Mouse (Mus musculus): ENCODE data around the gene Ankrd53.

Gene Ankrd53

DNA sequence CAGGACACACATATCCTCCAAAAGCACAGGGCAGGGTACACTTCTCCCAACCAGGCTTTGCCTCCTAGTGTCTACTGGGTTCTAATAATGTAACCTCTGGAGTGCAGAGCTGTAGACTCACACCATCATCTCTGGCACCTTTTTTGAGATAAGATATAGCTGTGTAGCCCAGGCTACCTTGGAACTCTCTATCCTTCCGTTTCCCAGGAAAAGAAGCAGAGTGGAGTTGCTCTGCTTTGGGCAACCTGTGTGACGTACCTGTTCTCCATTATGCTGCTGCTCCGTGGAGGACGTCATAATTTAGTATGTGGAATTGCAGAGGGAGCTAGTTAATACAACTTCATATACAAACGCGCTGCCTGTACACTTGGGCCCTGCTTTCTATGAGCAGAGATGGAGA, at the start of gene Ankrd53:
Gene Ankrd53 (plus strand): TSS at position 301 of the 400 bp plus-strand sequence.
- no peak for DNase-seq (ENCODE audit: low spot score)

DNA sequence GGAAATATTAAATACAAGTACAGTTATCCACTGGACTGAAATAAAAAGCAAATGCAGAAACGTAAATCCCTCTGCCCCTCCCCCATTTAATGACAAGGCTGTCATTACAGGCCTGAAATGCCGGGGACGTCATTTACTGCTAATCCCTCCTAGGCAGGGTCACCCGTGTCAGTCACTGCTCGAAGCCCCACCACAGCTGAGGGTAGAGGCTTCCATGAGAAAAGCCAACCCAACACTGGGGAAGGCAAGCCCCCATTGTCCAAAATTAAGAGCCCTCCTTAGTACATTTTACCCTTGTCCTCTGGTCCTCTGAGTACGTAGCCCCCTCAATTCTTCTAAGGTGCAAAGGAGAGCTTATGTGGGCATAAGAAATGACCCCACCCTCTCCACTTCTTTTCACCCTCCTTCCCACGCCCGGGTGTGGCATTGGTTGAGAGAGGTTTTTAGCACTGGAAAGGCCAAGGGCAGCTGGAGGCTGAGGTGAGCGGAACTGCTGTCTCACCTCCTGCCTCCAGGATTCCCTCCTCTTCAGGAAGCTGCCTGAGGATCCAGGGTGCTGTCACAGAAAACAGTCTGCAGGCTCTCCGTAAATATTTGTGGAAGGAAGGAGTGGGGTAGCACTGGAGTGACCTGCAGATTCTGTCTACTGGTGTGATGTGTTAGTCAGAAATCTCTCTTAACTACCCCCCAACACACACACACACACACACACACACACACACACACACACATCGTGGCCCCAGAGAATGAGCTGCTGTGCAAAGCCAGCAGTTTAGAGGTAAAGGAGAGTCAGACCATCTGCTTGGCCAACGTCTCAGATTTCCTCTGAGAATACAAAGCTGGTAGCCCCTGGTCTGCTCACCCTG, 48.9 kb upstream of the Ankrd53 start:
- no peak for DNase-seq (ENCODE audit: low spot score)

DNA sequence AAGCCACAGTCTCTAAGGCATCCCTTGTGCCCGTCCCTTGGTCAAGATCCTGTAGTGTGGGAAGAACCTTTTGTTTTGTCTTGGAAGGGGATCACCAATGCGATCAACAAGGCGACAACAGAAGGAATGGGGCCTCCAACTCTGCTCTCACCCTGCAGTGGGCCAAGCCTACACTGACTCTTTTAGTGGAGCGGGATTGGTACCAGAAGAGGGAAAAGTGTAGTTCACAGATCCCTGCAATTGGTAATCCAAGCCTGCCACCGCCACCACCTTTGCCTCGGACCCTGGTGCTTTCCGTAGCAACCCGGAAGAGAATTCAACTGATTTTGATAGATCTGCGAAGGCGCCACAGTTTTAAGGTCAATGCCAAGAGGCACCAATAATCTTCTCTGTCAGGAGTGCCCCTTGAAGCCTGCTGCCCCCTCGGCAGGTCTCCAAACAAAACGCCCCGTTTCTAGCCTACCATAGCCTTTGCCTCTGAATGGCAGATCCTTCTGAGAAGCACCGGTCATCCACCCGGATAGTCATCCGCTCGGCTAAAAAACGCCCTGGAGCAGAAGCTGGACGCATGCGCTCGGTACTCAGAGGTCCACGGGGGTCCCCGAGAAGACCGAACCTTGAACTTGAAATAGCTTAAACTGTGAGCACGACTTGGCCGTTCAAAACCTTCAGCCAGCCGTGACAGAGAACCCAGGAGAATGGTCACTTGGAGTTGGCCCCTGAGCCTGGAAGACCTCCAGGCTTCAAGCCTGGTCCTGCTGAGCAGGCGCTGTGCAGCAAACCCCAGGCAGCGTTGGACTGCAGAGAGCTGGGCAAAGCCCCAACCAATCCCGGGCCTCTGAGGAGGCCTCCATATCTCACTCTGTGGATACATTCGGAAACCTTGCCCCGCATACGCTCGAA, 48.0 kb upstream of the Ankrd53 start:
- DNase-seq (ENCODE audit: low spot score): no peak

DNA sequence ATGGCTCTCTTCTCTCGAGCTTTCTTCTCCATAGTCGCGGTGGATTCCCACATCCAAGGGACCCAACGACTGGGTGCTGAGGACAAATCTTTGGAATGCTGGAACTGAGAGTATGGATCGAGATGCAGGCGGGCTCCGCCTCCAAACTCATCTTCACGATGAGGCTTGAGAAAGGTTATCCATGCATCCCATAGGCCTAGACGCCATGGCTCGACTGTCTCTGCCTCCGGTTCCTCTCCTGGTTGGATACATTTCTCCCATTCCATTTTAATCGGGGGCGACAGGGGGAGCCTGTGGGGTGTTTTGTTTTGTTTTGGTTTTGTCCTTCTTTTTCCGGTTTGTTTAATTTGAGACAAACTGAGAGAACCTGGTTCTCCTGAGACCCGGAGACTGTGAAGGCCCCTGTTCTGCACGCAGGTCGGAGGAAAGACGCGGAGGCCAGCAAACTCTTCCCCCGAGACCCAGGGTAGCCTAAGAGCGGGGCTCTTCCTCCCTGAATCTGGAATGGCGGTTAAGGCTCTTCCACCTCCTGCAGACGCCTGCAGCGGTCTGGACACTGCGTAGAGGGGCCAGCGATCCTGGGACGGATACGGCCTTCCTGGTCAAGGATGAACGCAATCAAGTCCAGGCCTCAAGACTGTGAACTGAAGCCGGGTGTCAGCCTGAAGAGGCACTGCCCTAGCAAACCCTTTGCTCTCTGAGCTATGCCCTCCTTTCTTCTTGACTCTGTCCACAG, 46.8 kb upstream of the Ankrd53 start:
- DNase-seq (ENCODE audit: low spot score): no peak

DNA sequence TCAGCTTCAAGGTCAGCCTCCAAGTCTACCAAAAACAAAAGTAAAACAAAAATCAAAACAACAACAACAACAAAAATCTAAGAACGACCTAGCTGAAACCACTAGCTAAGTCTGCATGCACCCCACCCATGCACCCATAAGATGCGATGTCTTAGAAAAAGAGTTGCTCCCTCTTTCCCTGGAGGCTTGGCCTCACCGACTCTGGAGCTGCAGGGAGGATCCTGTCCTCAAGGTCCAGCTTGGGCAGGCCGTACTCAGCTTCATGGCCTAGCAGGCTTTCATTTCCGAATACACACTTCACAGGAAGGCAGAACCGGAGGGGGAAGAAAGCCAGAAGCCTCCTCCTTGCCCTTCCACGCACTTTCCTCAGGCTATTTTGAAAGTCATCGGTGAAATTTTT, 45.4 kb upstream of the Ankrd53 start:
- no peak for DNase-seq (ENCODE audit: low spot score)

DNA sequence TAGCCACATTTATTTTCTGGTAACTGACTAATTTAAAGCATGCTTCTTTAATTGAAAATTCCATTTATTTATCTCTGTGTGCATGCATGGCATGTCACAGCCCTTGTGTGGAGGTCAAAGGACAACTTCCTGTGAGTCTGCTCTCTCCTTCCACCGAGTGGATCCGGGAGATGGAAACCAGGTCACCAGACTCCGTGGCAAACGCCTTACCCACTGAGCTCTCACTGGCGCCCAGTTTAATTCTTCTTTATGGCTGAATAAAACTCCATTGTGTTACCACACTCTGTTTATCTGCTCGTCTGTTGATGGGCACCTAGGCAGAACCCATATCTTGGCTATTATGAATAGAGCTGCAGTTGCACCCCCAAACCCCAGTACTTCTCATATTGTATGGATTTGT, 39.9 kb upstream of the Ankrd53 start:
- no peak for DNase-seq (ENCODE audit: low spot score)

DNA sequence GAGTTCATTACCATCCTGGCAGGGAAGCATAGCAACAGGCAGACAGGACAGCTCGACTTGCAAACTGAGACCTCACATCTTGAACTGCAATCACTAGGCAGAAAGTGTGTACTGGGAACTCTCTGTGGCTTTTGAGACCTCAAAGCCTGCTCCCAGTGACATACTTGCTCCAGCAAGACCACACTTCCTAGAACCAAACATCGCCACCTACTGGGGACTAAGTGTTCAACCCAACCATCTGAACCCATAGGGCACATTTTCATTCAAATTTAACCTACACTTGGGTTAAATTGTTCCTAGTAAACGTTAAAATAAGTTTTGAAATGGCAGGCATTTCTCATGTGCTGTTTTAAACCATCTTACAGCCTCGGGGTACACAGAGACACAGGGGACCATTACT, 35.3 kb upstream of the Ankrd53 start:
- no peak for DNase-seq (ENCODE audit: low spot score)

DNA sequence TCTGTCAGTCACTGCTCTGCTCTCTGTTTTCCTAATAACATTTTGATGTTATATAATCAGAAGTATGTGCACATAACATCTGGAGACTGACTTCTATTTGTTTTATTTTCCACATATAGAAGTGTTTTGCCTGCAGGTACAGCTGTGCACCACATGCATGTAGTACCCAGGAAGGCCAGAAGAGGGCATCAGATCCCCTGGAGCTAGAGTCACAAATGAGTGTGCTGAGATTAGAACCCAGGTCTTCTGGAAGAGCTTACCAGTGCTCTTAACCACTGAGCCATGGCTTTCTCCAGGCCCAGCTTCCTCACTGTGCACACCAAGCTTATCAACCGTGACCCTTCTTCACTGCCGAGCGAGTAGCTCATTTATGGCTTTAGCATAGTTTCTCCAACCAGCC, 34.0 kb upstream of the Ankrd53 start:
- no peak for DNase-seq (ENCODE audit: low spot score)

DNA sequence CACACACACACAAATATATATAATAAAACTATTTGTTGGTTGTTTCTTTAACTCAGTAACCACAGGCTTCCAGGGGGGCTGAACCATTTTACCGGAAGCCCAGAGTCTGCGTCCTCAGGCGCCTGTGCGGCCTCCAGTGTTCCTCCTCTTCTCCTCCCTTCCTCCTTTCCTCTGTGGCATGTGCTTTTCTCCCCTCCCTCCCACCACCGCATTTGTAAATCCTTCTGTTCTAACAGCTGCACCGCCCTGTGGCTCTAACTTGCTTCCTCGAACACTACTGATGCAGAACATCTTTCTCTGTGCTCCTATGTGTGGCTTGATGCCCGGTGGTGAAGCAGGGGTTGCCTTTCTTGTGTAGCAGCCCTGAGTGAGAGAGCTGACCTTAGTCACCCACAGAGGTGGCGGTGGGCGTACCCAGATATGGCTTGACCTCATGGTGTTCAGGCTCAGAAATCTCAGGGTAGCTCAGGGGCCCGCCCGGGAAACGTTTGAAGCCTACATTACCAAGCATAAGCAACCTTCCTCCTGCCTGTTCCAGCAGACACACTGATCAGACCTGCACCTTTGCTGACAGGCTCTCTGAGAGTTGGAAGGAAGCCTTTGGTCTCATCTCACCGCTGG, 33.0 kb upstream of the Ankrd53 start:
- peak; percentile 14 for DNase-seq (ENCODE audit: low spot score)

DNA sequence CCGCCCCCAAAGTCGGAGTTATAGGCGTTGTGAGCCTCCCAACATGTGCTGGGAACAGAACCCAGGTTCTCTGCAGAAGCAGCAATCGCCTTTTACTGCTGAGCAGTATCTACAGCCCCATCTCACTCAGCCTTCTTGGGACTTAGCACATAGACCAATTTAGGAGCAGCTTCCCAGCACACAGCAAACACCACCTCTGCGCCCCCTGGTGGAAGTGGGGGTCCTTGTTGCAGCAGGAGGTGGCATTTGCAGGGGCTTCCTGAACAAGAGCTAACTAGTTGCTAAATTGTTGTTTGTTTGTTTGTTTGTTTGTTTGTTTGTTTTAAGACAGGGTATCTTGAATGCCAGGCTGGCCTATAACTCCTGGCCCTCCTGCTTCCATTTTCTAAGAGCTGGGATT, 31.3 kb upstream of the Ankrd53 start:
- peak; percentile 68 for DNase-seq (ENCODE audit: low spot score)

DNA sequence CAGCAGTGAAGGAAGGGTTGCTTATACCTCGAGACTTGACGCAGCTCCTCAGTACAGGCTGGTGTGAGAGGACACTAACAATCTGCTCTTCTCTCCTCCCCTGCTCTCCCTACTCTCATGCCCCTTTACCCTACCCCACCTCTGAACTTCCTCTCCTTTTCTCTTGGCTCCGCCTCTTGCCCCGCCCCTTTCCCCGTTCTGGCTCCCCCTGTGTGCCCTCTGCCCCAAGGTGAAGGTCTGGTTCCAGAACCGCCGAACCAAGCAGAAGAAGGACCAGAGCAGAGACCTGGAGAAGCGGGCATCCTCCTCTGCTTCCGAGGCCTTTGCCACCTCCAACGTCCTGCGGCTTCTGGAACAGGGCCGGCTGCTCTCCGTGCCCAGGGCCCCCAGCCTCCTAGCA, 25.1 kb upstream of the Ankrd53 start:
- no peak for DNase-seq (ENCODE audit: low spot score)

DNA sequence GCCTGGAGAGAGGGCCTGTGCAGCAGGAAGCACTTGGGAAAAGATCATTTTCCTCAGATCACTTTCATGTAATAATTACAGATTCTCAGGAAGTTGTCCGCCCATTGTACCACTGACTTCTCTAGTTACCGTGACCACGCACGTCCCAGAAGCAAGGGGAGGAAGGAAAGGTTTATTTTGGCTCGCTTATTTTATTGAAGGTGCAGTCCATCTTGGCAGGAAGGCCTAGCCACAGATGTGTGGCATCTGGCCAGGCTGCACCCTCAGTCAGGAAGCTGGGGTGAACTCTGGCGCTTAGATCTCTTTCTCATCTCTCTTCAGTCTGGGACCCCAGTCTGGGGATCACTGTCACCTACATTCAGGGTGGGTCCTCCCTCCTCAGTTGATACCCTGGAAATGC, 23.8 kb upstream of the Ankrd53 start:
- DNase-seq (ENCODE audit: low spot score): no peak

DNA sequence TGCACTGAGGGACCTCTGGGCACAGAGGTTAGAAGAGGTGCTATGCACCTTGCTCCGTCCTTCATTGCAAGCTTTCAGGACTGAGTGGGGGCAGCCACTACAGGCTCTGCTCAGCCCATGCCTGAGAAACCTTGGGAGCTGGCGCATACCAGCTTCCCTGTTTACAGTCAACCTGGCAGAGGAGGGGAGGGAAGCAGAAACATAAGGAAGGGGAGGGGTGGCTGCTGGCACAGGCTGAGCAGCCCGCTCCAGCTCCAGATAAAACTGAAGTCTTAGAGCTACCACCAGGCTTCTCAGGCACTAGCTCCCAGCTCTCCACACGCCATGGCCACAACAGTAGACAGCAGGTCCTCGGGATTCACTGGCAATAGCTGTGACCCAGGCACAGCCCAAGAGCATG, 19.7 kb upstream of the Ankrd53 start, which contains the start of gene Atp6v1b1:
Gene Atp6v1b1 (plus strand): TSS at position 230 of the 400 bp plus-strand sequence.
- no peak for DNase-seq (ENCODE audit: low spot score)

DNA sequence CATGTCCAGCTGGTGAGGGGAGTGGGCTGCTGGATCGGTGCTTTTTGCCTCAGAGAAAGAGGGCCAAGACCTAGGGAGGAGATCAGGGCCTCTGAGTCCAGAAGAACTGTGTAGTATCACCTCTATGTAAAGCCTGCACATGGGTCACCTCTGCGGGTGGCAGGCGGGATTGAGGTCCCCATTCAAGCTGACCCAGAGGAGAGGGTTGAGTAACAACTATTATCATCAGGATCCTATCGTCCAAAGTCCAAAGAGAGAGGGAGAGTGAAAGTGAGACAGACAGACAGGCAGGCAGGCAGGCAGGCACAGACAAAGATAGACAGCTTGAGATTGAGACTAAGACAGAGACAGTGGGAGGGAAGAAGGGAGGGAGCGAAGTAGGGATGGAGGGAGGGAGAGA, 19.2 kb upstream of the Ankrd53 start:
- DNase-seq (ENCODE audit: low spot score): no peak

DNA sequence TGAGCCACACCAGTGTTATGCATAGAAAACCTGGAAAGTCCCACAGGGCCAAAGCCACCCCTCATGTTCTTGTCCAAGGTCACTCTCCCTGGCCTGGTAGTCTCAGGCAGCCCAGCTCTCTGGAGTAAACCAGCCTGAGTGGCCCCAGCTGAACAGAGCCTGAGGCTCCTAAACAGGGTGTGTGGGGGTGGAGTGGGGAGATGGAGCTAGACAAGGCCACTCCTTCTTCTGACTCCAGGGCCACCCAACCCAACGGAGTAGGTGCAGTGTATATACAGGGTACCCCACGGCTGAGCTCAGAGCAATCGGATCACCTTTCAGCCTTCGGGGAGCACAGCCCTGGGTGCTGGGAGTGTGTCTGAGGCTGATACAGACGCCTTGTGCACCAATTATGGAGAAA, 18.3 kb upstream of the Ankrd53 start:
- no peak for DNase-seq (ENCODE audit: low spot score)

DNA sequence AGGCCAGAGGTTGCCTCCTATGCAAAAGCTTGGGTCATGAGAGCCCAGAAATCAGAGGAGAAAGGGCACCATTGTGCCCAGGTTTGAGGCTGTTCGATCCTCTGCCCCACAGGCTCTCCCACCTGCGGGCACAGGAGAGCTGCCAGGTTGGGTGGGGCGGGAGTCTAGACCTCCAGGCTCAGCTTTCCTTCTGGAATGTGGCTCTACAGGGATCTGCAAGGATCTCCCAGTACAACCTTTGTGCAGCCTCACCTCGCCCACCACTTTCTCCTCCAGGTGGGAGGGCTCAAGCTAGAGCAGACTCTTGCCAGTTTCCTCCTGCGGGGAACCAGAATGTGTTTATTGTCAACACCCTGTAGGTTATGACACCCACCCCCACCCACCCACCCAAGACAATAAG, 17.9 kb upstream of the Ankrd53 start:
- no peak for DNase-seq (ENCODE audit: low spot score)

DNA sequence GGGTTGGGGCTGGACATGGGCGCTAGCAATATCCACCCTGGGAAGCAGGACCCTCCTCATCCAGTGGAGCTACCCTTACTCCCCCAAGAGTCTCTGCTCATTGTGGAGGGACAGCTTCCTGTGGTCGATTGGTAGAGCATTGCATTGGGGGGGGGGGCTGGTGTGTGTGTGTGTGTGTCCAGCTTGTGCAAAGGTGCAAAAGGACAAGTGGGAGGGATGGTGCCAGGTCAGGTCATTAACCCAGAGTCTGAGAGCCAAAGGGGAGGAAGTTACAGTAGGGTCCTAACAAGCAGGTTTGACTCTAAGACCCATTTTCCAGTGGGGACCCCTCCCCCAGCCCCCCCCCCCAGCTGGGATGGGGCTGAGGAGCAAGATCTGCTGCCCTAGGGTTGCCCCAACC, 17.0 kb upstream of the Ankrd53 start:
- no peak for DNase-seq (ENCODE audit: low spot score)

DNA sequence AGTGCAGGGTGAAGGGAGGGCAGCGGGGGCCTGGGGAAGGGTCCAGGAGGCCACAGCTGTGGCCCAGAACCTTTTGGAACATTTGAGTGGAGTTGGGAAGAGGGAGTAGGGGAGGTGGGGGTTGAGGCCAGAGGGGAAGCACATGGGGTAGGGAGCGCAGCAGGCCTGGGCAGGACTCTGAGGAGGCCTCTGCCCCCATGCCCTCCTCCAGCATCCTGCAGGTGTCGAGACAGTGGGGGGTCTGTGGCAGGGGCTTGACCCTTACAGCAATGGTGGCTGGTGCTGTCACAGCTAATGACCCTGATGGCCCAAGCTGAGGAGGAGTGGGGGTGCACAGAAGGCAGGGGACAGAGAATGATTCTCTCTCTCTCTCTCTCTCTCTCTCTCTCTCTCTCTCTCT, 13.2 kb upstream of the Ankrd53 start:
- DNase-seq (ENCODE audit: low spot score): no peak

DNA sequence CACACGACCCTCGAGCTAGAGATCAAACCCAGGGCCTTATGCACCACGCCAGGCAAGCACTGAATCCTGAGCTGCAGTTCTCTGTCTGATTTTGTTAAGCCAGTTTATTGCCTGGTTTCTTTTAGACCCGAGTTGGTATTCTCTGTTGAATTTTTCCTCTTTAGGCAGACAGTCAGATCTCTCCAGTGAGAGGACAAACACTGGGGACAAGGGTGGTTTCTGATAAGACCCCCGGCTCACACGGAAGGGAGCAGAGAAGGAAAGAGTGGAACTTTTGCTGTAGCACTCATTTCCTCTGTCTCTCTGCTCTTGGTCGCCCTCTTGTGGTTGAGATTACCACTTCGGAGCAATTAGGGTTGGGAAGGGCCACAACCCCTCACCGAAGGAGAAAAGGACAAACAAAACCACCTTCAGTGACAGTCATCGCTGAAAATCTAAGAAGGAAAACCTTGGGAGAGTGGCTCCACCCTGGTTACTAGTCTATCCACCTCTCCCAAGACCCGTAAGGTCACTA, 12.2 kb upstream of the Ankrd53 start:
- DNase-seq (ENCODE audit: low spot score): peak; percentile 51

DNA sequence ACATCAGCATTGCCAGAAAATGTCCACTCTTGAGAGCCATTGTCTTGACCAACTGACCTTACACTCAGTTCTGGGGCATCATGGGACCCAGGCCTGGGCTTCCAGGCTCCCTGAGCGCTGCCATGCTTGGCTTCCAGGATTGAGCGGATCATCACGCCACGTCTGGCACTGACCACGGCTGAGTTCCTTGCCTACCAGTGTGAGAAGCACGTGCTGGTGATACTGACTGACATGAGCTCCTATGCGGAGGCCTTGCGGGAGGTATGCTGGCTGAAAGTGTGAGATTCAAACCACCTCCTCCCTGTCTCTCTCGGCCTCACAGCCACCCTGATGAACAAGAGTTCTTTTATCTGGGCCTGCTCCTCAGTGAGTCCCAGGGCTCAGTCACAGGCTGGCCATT, 6.4 kb upstream of the Ankrd53 start:
- no peak for DNase-seq (ENCODE audit: low spot score)

DNA sequence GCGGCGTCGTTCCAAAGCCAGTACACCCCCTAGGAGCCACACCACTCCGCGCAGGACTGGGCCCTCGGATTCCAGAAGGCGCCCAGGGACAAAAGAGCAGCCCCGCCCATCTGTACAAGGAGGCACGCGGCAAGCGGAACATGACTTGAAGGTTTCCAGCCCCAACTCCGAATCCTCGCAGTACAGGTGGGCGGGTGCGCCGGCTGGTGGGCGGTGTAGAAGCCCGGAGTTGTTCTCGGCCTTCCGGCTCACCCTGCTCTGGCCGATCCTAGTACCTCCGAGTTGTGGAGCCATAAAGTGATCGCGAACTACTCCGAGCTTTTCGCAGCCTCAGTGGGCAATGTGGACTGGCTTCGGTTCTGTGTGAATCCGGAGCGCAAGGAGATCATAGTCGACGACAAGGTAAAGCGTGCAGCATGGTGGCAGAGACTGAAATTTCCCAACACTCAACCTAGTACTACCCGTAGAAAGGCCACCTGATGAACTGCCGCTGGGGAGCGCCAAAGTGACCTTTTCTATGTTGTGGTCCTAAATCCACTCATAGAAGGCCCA, 512 bp downstream of the Ankrd53 start:
- DNase-seq (ENCODE audit: low spot score): no peak
